Mouse (Mus musculus): ENCODE measurements around the gene Atp2b2. TPM values are rescaled to one million over a fixed set of nuclear protein-coding genes. Genes with fewer than 3 reads are reported as not detected.
A peak's percentile ranks its signal among the peaks of the same experiment; 100 is the strongest.

Atp2b2 gene
- total RNA-seq, 1 experiment = 0.67 TPM

GRCm38 (mm10) chr6:113778229-113778753, 264.1 kb downstream of the Atp2b2 start:
- TF ChIP-seq CHD2 (IDR thresholded peaks at IDR 0.05; ENCODE audit: low read depth, low read length) = no peak
- TF ChIP-seq MAFK (IDR thresholded peaks at IDR 0.05; ENCODE audit: insufficient read depth, low read depth, low read length) = no peak
- TF ChIP-seq ZC3H11A (IDR thresholded peaks at IDR 0.05; ENCODE audit: borderline replicate concordance, low read depth, low read length) = no peak
- TF ChIP-seq HCFC1 (IDR thresholded peaks at IDR 0.05; ENCODE audit: borderline replicate concordance, insufficient read depth, low read length) = no peak
- TF ChIP-seq ZNF384 (IDR thresholded peaks at IDR 0.05; ENCODE audit: low read depth, low read length) = no peak
- in situ Hi-C loops (cut with MboI; ENCODE audit: low sequenced_read_pairs in 2 of 2, unreplicated experiment in 2 of 2) = no loop called here
- no peak for DNase-seq (ENCODE audit: low read depth, low spot score)
- Histone ChIP-seq H3K9me3 (ENCODE audit: control insufficient read depth, insufficient read depth, low read depth, low read length) (no peaks in the 10 kb centered on the region), H3K9ac (ENCODE audit: insufficient read depth, low read depth, low read length, poor library complexity, severe bottlenecking) (no peak overlapping the region), H3K4me3 (ENCODE audit: insufficient read depth in 1 of 2, low read depth in 1 of 2, low read length in 2 of 2, poor library complexity in 1 of 2, severe bottlenecking in 1 of 2) (no peak overlapping the region), H3K27ac (ENCODE audit: insufficient read depth, low read depth, low read length, poor library complexity, severe bottlenecking) (no peak overlapping the region), H3K36me3 (ENCODE audit: control insufficient read depth, insufficient read depth, low read length, poor library complexity, severe bottlenecking) (no peaks in the 10 kb centered on the region), H3K4me1 (ENCODE audit: control insufficient read depth in 2 of 2, insufficient read depth in 2 of 2, low read length in 2 of 2, poor library complexity in 1 of 2) (no peaks in the 10 kb centered on the region)

- Histone ChIP-seq H3K27ac (ENCODE audit: insufficient read depth, low read depth, low read length, poor library complexity, severe bottlenecking) (no peak overlapping the region), H3K36me3 (ENCODE audit: control insufficient read depth, insufficient read depth, low read length, poor library complexity, severe bottlenecking) (no peaks in the 10 kb centered on the region), H3K9me3 (ENCODE audit: control insufficient read depth, insufficient read depth, low read depth, low read length) (no peaks in the 10 kb centered on the region), H3K4me3 (ENCODE audit: insufficient read depth in 1 of 2, low read depth in 1 of 2, low read length in 2 of 2, poor library complexity in 1 of 2, severe bottlenecking in 1 of 2) (no peak overlapping the region), H3K4me1 (ENCODE audit: control insufficient read depth in 2 of 2, insufficient read depth in 2 of 2, low read length in 2 of 2, poor library complexity in 1 of 2) (no peaks in the 10 kb centered on the region), H3K9ac (ENCODE audit: insufficient read depth, low read depth, low read length, poor library complexity, severe bottlenecking) (no peak overlapping the region)
- DNase-seq (ENCODE audit: low read depth, low spot score) = no peak
- in situ Hi-C loops (cut with MboI; ENCODE audit: low sequenced_read_pairs in 2 of 2, unreplicated experiment in 2 of 2) = no loop called here
- TF ChIP-seq ZNF384 (IDR thresholded peaks at IDR 0.05; ENCODE audit: low read depth, low read length) = no peak
- no peak for TF ChIP-seq CHD2 (IDR thresholded peaks at IDR 0.05; ENCODE audit: low read depth, low read length)
- TF ChIP-seq MAFK (IDR thresholded peaks at IDR 0.05; ENCODE audit: insufficient read depth, low read depth, low read length) = no peak
- TF ChIP-seq HCFC1 (IDR thresholded peaks at IDR 0.05; ENCODE audit: borderline replicate concordance, insufficient read depth, low read length) = no peak
- TF ChIP-seq ZC3H11A (IDR thresholded peaks at IDR 0.05; ENCODE audit: borderline replicate concordance, low read depth, low read length) = no peak
Measured at GRCm38 (mm10) chr6:113768804-113769203, 273.6 kb downstream of the Atp2b2 start.

GRCm38 (mm10) chr6:113761644-113762043, 280.8 kb downstream of the Atp2b2 start:
- Histone ChIP-seq H3K27ac (ENCODE audit: insufficient read depth, low read depth, low read length, poor library complexity, severe bottlenecking) (no peak overlapping the region), H3K4me1 (ENCODE audit: control insufficient read depth in 2 of 2, insufficient read depth in 2 of 2, low read length in 2 of 2, poor library complexity in 1 of 2) (peaks cover 0 to 2% of the 10 kb centered on the region in 2 experiments; a peak in 1 of 4 replicates), H3K36me3 (ENCODE audit: control insufficient read depth, insufficient read depth, low read length, poor library complexity, severe bottlenecking) (no peaks in the 10 kb centered on the region), H3K9me3 (ENCODE audit: control insufficient read depth, insufficient read depth, low read depth, low read length) (no peaks in the 10 kb centered on the region), H3K4me3 (ENCODE audit: insufficient read depth in 1 of 2, low read depth in 1 of 2, low read length in 2 of 2, poor library complexity in 1 of 2, severe bottlenecking in 1 of 2) (no peak overlapping the region; a peak in 1 of 4 replicates), H3K9ac (ENCODE audit: insufficient read depth, low read depth, low read length, poor library complexity, severe bottlenecking) (no peak overlapping the region)
- no peak for TF ChIP-seq MAFK (IDR thresholded peaks at IDR 0.05; ENCODE audit: insufficient read depth, low read depth, low read length)
- peak; percentile 94 for TF ChIP-seq ZC3H11A (IDR thresholded peaks at IDR 0.05; ENCODE audit: borderline replicate concordance, low read depth, low read length)
- in situ Hi-C loops (cut with MboI; ENCODE audit: low sequenced_read_pairs in 2 of 2, unreplicated experiment in 2 of 2) = loop anchor here in 1 of 2 experiments (5.0 kb wide), 1 partner anchor 311 kb away; no protein-coding TSS in a partner anchor
- peak; percentile 56 for DNase-seq (ENCODE audit: low read depth, low spot score)

- in situ Hi-C loops (cut with MboI; ENCODE audit: low sequenced_read_pairs in 2 of 2, unreplicated experiment in 2 of 2) = no loop called here
Measured at GRCm38 (mm10) chr6:113749119-113749685, 293.2 kb downstream of the Atp2b2 start.

More at GRCm38 (mm10) chr6:113749119-113749685, 293.2 kb downstream of the Atp2b2 start:
- Histone ChIP-seq H3K9ac (ENCODE audit: insufficient read depth, low read depth, low read length, poor library complexity, severe bottlenecking) (no peak overlapping the region), H3K4me1 (ENCODE audit: control insufficient read depth in 2 of 2, insufficient read depth in 2 of 2, low read length in 2 of 2, poor library complexity in 1 of 2) (peaks cover 0 to 9% of the 10 kb centered on the region in 2 experiments; a peak in 2 of 4 replicates), H3K4me3 (ENCODE audit: insufficient read depth in 1 of 2, low read depth in 1 of 2, low read length in 2 of 2, poor library complexity in 1 of 2, severe bottlenecking in 1 of 2) (peak overlapping the region; percentile 49 to 54; a peak in 3 of 4 replicates), H3K9me3 (ENCODE audit: control insufficient read depth, insufficient read depth, low read depth, low read length) (no peaks in the 10 kb centered on the region), H3K27ac (ENCODE audit: insufficient read depth, low read depth, low read length, poor library complexity, severe bottlenecking) (no peak overlapping the region), H3K36me3 (ENCODE audit: control insufficient read depth, insufficient read depth, low read length, poor library complexity, severe bottlenecking) (no peaks in the 10 kb centered on the region)
- no peak for DNase-seq (ENCODE audit: low read depth, low spot score)
- TF ChIP-seq ZNF384 (IDR thresholded peaks at IDR 0.05; ENCODE audit: low read depth, low read length) (no peak), CHD2 (IDR thresholded peaks at IDR 0.05; ENCODE audit: low read depth, low read length) (no peak), ZC3H11A (IDR thresholded peaks at IDR 0.05; ENCODE audit: borderline replicate concordance, low read depth, low read length) (no peak), HCFC1 (IDR thresholded peaks at IDR 0.05; ENCODE audit: borderline replicate concordance, insufficient read depth, low read length) (no peak), MAFK (IDR thresholded peaks at IDR 0.05; ENCODE audit: insufficient read depth, low read depth, low read length) (no peak)
